Mouse (Mus musculus) gastrocnemius, postnatal 36 days (tissue): ENCODE measurements around the gene Myof. TPM values are rescaled to one million over a fixed set of nuclear protein-coding genes. Genes with fewer than 3 reads are reported as not detected.

ENCODE experiments used
- DNase-seq, 2 experiments: peaks; one replicate each; pipeline ENCODE4 v3.0.0; 2022
- intact Hi-C: fragments of 180-260 bp; cut with DNase I; formaldehyde crosslinking; loops from one replicate; pipeline ENCODE4 v1.15.1; 2025
- total RNA-seq, 2 experiments: library from RNA; stranded (reverse); gene quantifications; 2 replicates each; pipeline ENCODE4 v1.2.3; 2021

Myof gene
- total RNA-seq, 2 experiments from 2014 or later, result 4.5 to 5.6 TPM

DNA sequence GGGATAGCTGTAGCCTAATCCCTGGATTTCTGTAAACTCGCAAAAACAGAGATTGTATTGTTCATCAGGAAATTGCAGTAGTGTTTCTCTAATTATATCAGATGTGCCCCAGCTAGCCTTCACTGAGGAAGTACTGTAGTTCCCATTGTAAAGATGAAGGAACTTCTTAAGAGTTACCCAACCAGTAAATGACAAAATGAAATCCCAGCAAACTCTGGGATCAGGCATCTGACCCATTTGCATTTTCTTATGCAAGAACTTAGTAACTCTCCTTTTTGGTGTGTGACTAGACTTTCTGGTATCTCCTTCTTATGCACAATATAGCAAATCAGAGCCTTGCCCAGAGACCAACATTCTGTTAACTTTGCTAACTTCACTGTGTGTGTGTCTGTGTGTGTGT, 32.0 kb downstream of the Myof start:
- no peak for DNase-seq
- intact Hi-C loops, result no loop called here

DNA sequence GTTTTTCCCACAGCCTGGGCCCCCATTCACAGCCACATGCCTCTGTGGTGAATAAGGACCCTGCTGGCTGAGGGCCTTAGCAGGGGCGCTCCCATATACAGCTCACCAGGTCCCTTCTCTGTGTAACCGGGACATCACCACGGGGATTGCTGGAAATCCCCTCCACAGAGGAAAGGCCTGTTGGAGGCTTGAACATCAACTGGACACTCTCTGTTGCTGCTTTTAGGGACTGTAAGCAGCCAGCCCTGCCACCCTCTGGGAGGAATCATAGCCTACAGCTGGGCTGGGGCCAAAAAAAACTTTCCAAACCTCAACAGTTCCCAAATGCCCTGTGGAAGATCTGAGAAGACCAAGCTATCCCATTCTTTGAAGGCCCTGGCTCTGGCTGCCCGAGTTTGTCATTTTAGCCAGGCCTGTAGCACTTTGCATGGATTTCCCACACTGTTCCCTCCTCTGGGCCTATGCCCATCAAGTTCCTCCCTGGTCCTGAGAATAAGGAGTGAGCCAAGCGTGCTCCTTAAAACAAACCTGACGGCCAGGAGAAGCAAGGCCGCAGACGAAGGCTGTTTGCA, 38.5 kb downstream of the Myof start:
- intact Hi-C loops, result loop anchor here (5.0 kb wide), 1 partner anchor 43 kb away; no protein-coding TSS in a partner anchor
- no peak for DNase-seq

DNA sequence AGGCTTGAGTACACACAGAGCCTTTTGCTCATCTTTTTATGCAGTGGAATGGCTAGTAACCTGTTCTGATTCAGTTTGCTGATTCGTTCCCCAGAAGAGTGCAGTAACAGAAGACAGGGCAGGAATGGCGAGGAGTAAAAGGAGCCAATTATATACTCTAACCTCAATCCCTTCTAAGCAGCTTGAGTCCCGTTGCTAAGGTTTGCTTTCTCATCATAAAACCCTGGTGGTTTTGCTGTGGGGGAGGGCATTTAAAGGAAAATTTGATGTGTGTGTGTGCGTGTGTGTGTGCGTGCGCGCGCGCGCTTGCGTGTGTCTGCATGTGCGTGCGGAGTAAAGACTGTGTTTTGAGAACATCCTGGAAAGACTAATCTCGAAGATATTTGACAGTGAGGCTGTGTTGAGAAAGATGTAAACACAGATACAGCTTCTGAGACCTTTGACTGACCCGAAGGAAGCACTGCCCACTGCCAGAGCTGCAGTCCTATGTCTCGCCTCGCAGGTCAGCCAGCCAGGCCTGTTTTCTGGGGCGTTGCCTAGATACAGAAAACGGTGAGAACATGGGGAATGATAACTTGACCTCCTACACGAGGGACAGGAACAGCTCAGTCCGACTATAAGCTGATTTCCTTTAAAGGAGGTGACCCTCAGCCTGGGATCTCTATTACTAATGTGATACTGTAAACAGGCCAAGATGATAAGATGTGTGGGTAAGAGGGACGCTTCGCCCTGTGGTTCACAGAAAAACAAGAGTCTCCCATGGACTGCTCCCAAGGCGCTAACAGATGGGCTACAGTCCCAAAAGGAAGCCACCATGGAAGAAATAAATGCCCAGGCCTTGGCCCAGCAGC, 39.5 kb downstream of the Myof start:
- intact Hi-C loops, result loop anchor here (5.0 kb wide), 1 partner anchor 42 kb away; no protein-coding TSS in a partner anchor

DNA sequence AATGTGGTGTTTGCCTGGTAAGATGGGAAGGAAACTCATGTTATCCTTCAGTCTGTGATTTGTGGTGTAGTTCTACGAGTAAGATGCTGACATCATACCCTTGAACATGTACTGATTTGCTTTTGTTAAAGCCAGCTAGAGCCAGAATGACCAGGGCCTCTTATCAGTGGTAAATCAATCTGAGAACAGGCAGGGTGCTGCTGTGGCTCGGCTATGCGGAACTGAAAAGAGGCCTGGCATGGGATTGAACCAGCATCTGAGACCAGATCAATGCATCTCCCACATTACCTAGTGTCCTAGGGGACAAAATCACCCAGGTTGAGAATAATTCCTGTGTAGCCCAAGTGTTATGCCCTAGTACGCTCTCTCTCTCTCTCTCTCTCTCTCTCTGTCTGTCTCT, 40.6 kb downstream of the Myof start:
- intact Hi-C loops, result loop anchor here (5.0 kb wide), 1 partner anchor 41 kb away; no protein-coding TSS in a partner anchor
- DNase-seq, result no peak

More for the DNA sequence above, 39.5 kb downstream of the Myof start:
- no peak for DNase-seq

DNA sequence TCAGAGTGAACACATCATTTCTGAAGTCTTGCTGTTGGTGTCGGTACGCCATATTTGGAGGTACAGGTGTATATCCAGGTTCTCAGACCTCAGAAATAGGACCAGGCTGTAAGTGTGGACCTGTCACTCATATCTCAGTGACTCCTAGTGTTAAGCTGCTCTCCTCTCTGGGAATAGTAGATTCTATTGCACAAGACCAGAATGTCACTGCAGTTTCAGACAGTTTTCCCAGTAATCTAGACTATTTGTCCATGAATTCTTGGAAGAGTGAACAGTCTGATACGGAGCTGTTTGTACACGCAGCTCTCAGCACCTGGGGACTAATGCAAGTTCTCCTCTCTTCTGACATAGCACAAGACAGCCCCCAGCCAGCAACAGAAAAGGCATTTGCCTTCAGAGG, 42.4 kb downstream of the Myof start:
- DNase-seq, result no peak
- intact Hi-C loops, result loop anchor here (5.0 kb wide), 1 partner anchor 39 kb away; no protein-coding TSS in a partner anchor

DNA sequence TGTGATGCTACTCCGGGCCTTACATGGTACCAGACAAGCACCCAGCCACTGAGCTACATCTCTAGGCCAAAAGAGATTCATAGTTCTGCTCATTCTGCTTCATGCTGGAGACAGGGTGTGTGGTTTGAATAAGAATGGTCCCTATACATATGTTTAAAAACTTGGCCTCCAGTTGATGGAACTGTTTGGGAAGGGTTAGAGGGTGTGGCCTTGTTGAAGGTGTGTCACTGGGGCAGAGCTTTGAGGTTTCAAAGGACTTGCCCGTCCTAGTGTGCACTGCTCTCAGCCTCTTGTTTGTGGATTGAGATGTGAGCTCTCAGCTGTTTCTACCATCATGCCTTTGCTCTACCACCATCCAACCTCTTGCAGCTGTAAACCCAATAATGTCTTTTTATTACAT, 43.4 kb downstream of the Myof start:
- no peak for DNase-seq
- intact Hi-C loops, result loop anchor here (5.0 kb wide), 1 partner anchor 38 kb away; no protein-coding TSS in a partner anchor

DNA sequence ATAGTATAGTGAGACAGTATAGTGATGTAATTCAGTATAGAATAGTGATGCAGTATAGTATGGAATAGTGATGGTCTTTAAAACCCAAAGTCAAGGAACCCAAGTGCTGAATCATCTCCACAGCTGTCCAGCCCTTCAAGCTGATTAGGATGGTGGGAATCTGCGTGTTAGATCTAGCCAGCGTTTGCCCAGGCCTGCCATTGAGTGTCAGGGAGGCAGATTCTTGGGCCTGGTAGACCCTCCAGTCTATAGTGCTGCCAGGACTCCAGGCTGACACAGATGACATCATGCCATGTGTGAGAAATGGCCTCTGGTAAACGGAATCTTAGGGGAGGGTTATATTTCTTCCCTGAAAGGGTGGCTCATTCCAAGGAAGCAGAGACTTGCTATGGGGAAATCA, 49.1 kb downstream of the Myof start:
- intact Hi-C loops, result loop anchor here (5.0 kb wide), 1 partner anchor 48 kb away; the partner anchor contains the start of gene Myof

DNA sequence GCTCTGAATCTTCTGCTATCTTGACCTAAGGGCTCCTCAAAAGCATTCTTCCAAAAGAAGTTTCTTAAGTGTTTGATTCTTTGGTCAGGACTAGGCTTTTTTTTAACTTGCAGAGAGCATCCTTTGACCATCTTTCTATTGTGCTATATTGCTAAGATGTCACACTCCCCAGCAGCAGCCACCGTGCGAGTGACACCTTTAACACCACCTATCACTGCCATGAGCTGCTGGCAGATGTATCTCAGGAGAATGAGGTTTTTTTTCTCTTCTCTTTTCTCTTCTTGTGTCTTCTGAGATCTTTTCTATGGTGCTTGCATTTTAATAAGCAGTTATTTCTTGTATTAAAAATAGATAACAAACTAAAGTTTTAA, 51.2 kb downstream of the Myof start:
- intact Hi-C loops, result loop anchor here (5.0 kb wide), 1 partner anchor 50 kb away; the partner anchor contains the start of gene Myof
- no peak for DNase-seq

More for the DNA sequence above, 49.1 kb downstream of the Myof start:
- no peak for DNase-seq

DNA sequence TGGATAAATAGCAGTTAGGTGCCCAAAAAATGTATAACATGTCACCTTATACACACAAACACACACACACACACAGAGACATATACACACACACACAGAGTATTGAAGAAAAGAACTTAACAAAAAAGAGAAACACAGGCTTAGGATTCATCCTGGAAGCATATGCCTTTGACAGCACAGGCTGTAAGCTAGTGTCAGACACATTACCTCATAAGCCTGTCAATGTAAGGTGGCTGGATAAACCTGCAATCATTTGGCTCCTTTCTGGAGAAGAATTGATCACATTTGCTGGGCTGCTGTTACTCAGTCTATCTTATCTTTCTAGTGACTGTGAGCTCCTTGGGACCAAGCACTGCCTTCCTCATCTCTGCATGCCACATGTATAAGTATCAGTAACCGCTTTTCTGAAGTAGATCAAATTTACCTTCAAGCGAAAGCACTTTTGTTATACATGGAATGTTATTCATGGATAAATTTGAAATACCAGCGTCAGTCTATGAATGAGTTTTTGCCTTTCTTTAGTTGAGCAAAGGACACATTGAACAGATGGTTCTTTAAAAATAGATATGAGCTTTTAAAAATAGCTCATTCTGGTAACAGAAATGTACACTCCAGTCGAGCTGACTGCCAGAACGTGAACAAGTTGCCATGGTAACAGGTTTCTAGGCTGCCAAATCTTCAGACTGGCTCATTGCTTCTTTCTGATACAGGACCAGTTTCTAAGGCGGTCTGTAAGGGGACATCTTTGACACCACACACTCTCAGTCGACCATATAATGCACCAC, 51.8 kb downstream of the Myof start:
- no peak for DNase-seq
- intact Hi-C loops, result loop anchor here (5.0 kb wide), 1 partner anchor 51 kb away; the partner anchor contains the start of gene Myof

DNA sequence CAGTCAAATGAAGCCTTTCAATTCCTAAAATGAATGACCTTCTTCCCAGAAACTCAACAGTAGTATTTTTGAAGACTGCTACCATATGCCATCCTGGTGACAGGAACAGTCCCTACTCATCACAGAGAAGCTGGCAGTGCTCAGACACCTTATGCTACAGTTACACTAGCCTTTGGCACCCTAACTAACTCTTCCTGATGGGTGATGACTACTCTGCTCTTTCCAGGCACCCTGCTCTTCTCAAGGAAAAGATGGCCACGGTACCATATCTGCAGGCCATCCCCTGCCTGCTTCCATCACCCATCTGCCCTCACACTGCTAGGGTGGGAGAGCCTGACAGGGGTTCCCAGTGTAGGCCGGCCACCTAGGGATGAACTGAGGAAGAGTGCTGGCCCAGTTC, 53.4 kb downstream of the Myof start:
- intact Hi-C loops, result loop anchor here (5.0 kb wide), 1 partner anchor 52 kb away; the partner anchor contains the start of gene Myof
- no peak for DNase-seq

DNA sequence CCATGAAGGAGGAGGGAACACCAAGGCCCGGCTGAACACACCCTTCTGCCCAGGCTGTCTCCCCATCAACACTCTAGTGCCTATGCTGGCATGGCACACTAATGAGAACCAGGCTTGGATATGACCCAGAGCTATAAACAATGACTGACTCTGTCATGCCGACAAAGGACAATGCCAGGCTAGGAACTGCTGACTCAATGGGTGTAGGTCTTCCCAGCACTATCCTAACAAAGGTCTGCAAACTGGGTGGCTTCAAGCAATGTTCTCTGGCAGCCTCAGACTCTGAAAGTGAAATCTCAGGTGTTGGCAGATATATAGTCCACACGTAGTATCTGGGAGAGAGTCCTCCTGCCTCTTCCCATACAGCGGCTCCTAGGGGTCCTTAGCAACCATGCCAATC, 55.2 kb downstream of the Myof start:
- no peak for DNase-seq

DNA sequence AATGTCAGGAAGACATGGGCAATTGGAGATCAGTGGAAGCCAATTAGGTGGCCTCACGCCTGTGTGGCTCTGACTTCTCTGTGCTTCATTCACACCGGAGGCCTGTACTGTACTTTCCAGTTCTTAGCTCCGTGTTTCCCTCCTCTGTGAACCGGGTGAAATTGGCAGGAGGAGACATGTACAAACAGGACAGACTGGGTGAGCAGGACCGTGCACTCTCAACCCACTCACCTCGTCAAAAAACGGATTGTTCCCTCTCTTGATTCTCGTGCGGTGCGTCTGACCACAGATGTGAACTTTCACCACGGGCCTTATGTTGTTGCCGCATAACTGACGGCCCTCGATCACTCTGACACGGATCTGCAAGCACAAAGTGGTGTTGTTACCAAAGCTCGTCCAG, 57.6 kb downstream of the Myof start:
- intact Hi-C loops, result no loop called here
- no peak for DNase-seq

More for the DNA sequence above, 55.2 kb downstream of the Myof start:
- intact Hi-C loops, result no loop called here

DNA sequence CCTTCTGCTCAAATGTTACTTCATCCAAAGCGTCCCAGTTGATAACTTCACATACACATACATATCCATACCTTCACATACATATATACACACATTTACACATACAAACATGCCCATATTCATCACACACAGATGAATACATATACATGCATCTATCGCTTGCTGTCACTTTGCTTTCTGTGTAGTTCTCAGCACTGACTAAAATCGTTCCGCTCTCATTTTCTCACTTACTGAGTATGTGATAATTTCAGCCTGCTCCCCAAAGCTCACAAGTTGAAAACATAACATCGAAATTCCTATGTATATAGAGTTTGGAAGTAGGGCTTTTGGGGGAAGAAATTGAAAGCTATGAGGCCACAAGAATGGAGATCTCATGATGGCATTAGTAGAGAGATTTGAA, 67.4 kb downstream of the Myof start:
- DNase-seq, result no peak
- intact Hi-C loops, result no loop called here

DNA sequence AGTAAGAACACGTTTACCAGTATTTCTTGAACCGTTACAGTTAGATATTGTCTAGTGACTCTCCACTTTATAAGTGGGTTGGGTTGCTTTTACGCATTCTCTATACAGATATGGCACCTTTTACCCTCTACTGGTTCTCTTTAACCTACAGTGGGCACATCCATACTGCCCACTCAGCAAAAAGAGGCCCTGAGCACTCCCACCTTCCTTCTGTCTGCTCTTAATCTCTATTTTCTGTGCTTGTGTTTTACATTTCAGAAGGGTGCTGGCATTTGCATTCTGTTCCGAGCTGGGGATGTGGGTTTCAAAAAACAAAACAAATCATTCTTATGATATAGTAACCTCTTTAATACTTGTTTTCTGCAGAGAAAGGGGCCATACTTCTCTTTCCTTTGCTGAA, 72.8 kb downstream of the Myof start:
- no peak for DNase-seq
- intact Hi-C loops, result no loop called here

DNA sequence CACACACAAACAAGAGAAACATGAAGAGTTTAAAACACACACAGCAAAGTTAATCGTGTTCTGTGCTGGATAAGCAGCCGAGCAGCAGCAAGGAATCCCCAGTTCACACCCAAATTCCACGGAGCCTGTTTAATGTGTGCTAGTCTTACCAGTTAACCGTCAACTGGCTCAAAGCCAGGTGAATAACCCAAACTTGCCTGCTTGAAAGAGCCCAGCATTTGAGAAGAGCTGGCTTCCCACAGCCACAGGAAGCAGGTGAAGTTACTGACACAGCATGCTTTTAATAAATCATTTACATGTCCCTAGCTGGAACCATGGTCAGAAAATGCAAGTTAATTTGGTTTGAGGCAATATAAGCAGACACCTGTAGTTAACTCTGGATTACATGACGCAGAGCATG, 73.4 kb downstream of the Myof start:
- intact Hi-C loops, result no loop called here
- no peak for DNase-seq

DNA sequence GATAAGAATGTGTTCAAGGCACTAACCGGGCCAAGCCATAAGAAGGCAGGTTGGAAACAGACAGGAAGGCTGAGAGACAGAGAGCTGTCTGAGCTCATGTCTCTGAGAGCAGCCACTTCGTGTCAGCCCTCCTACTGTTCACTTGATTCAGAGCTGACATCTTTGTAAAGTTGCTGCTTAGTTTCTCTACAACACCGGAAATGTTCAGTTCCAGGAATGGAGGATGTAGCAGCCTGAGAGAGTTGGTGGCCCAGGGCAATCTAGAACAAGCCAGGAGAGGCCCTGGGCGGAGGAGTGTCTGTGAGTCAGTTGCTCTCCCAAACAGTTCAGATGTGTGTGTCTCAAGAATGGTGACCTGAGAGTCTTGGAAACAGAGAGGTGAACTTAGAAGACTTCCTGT, 77.5 kb downstream of the Myof start:
- intact Hi-C loops, result no loop called here
- no peak for DNase-seq

DNA sequence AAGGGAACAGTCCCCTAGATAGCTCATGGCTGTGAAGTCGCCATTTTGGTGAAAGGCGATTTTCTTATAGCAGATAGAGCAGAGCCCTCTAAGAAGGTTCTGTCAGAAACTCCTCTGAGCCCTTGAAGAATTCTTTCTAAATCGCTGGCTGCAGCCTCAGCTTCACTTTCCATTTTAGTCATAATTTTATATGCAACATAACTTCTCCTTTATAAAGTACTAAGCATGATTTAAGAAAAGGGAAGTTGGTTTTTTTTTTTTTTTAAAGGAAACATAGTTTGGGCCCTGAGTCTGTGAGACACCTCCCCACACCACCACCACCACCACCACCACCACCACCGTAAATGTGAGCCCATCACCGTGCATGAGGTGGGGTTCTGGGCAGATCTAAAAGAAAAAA, 80.0 kb downstream of the Myof start:
- intact Hi-C loops, result loop anchor here (5.0 kb wide), 1 partner anchor 39 kb away; no protein-coding TSS in a partner anchor
- no peak for DNase-seq

DNA sequence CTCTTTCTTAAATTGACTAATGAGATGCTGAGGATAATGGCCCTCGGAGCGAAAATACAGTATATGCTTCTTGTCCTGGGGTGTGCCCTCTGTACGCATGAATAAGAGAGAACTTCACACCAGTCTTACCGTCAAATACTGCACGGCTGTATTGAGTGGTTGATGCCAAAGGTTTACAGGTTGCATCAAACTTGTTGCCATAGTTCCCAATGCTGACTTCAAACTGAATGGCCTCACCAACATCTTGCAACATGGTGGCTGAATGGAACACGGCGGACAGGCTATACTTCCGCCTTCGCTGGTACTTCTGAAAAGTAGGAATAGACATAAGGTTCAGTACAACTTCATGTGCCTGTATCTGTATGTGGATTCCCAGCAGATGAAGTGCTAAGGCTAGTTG, 82.6 kb downstream of the Myof start:
- DNase-seq, result no peak
- intact Hi-C loops, result loop anchor here (5.0 kb wide), 1 partner anchor 42 kb away; no protein-coding TSS in a partner anchor

DNA sequence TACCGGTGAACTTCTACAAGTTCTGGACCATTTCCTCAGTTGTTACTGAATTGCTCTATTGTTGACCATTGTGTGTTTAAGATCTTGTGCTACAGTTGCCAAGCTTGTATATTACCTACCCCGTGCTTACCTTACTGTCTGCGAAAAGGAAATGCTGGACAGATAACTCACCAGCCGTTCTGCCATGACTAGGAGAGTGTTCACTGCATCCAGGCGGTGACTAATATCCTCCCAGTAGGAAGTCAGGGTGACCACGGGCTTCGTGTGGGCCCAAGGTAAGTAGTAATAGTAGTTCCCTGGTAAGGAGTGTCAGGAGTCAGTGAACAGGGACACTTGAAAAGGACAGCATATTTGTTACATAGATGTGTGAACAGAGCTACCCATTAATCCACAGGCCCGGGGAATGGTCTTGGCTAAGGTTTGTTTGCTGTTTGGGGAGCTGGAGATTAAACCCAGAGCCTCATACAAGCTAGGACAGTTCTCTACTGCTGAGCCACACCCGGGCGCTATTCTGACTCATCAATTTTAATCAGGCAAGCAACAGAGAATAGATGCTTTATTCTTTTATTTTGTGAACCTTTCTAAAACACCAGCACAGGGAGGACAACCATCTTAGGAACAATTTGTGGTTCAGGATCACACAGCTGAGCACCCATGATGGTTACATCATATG, 83.7 kb downstream of the Myof start:
- intact Hi-C loops, result loop anchor here (5.0 kb wide), 2 partner anchors 43 to 393 kb away; no protein-coding TSS in a partner anchor
- no peak for DNase-seq

DNA sequence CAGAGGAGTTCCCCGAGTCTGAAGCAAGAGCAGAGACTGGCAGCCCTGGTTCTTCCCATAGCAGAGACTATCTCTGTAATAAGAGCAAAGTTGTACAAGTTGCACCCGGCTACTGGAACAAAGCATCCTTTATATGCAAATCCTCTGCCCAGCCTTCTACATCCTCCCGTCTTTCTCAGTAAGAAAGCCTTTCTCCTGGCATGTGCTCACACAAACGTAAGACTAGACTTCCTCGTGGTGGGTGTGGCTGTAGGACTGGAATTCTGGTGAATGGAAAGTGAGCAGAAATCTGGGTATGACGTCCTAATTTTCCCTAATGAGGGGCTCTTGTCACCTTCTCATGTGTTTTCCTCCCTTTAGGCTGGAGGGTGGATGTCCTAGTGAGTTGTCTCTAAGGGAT, 84.3 kb downstream of the Myof start:
- intact Hi-C loops, result loop anchor here (5.0 kb wide), 1 partner anchor 393 kb away; no protein-coding TSS in a partner anchor
- no peak for DNase-seq
